Mouse (Mus musculus) hindbrain, embryonic 11.5 days (tissue): ENCODE results near the gene Pnpla2. TPM values are rescaled to one million over a fixed set of nuclear protein-coding genes. Genes with fewer than 3 reads are reported as not detected.

ENCODE experiments used
- ATAC-seq: fragments of 200-750 bp; cut with Nextera tagmentation; 2 replicates; pipeline ENCODE4 v1.8.0; 2017; ENCODE audit warnings: mild to moderate bottlenecking, moderate TSS enrichment, moderate library complexity; ENCODE audit not compliant: low FRiP score
- DNase-seq: peaks from one replicate; pipeline ENCODE4 v3.0.0-alpha.2; 2015; ENCODE audit warnings: low spot score
- H3K27ac ChIP-seq: fragments of 300-500 bp; sonication (generic); 2 replicates; pipeline ENCODE4 v1.5.1; 2014; ENCODE audit warnings: mild to moderate bottlenecking, low read depth, low read length
- H3K27me3 ChIP-seq: fragments of 300-500 bp; sonication (generic); 2 replicates; pipeline ENCODE4 v1.6.1; 2014; ENCODE audit warnings: mild to moderate bottlenecking, low read length, moderate library complexity, mixed read lengths; ENCODE audit not compliant: control insufficient read depth, insufficient read depth
- H3K36me3 ChIP-seq: fragments of 300-500 bp; sonication (generic); 2 replicates; pipeline ENCODE4 v1.6.1; 2014; ENCODE audit warnings: mild to moderate bottlenecking, low read length, moderate library complexity, mixed read lengths; ENCODE audit not compliant: control insufficient read depth, insufficient read depth
- H3K4me1 ChIP-seq: fragments of 300-500 bp; sonication (generic); replicated peaks from 2 replicates; pipeline ENCODE4 v1.6.1; 2014; ENCODE audit warnings: low read length, mixed read lengths; ENCODE audit not compliant: control insufficient read depth, insufficient read depth
- H3K4me2 ChIP-seq: fragments of 300-500 bp; sonication (generic); replicated peaks from 2 replicates; pipeline ENCODE4 v1.6.1; 2014; ENCODE audit warnings: mild to moderate bottlenecking, low read depth, low read length
- H3K4me3 ChIP-seq: fragments of 300-500 bp; sonication (generic); 2 replicates; pipeline ENCODE4 v1.5.1; 2014; ENCODE audit warnings: low read depth, low read length
- H3K9ac ChIP-seq: fragments of 300-500 bp; sonication (generic); 2 replicates; pipeline ENCODE4 v1.6.1; 2014; ENCODE audit warnings: low read depth, low read length
- H3K9me3 ChIP-seq: fragments of 300-500 bp; sonication (generic); 2 replicates; pipeline ENCODE4 v1.6.1; 2016; ENCODE audit warnings: low read length; ENCODE audit not compliant: control insufficient read depth
- WGBS: fragments of 180-500 bp; shearing (Covaris S2); extraction: QIAGEN DNeasy Blood & Tissue Kit; methylation state at CpG from one replicate; pipeline ENCODE4 v1.1.7; 2014; 5-methylcytosine and 5-hydroxymethylcytosine counted together
- polyA plus RNA-seq: library from polyadenylated mRNA; unstranded; fragments of >200 nt; fragmentation: Nextera tagmentation; extraction: Ambion mirVana; gene quantifications from 2 replicates; pipeline ENCODE4 v1.2.1, GENCODE M21; 2014

Pnpla2 gene
- polyA plus RNA-seq, 1 experiment from 2014 or later = 14.2 TPM

DNA sequence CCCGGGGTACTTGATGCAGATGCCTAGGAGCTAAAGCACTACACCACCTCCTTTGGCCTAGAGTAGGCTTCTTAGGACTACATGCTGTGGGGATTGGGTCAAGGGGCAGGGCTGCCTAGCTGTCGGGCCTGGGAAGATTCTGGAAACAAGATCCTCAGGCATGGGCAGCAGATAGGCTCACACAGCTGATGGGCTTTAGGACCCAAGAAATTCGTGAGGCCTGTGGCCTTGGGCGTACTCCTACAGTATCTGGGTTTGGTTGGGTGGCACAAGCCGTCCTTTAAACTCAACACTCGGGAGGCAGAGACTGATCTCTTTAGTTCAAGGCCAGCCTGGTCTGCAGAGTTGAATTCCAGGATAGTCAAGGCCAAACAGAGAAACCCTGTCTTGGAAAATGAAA lies 17.2 kb downstream of the Pnpla2 start:
- H3K4me3 ChIP-seq = no peak overlapping the region
- H3K9ac ChIP-seq = no peak overlapping the region
- peaks cover 11% of the 10 kb centered on the region for H3K27me3 ChIP-seq
- DNase-seq (no peak), ATAC-seq (no peak)
- peaks cover 14% of the 10 kb centered on the region for H3K4me1 ChIP-seq
- no peaks in the 10 kb centered on the region for H3K9me3 ChIP-seq
- 80% methylated on average over 6 of the region's 6 CpGs for WGBS
- peaks cover 7% of the 10 kb centered on the region; the same call in 1 of the 2 replicates for H3K36me3 ChIP-seq
- no peak overlapping the region for H3K4me2 ChIP-seq
- no peak overlapping the region for H3K27ac ChIP-seq

DNA sequence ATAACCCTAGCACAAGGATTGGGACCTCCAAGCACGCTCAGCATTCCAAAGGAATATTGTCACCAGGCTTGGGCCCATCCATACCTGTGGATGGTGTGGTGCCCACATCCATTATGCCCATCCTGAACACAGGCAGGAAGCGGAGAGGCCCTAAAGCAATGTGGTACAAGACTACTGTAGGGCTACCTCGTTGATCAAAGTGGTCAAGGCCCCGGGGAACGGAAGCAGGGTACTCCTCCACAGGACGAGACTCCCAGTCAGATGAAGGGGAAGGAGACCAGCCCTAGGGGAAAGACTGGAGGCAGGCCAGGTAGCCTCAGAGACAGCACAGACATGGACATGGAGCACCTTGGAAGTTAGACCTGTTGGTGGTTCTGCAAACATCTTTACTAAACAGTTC lies 17.8 kb downstream of the Pnpla2 start:
- Histone ChIP-seq H3K27ac (no peak overlapping the region), H3K36me3 (peaks cover 7% of the 10 kb centered on the region; the same call in 1 of the 2 replicates), H3K4me1 (peaks cover 14% of the 10 kb centered on the region)

DNA sequence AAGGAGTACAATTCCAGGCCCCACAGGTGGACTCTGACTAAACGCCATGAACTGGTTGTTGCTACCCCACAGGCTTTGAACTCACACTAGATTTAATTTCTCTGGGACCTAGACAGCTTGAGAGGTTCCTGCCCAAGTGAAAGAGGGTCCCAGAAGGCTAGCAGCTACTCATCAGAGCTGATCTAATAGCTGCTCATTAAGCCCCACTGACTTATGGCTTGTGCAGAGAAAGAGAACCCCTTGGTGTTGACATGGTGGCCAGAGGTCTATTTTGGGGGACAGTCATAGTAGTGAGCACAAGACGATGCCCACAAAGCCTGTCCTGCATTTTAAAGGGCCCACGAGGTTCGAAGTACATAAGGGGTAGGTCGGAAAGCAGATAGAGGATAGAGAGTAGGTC lies 19.2 kb downstream of the Pnpla2 start:
- WGBS = 8% methylated on average over 5 of the region's 5 CpGs
- ATAC-seq (no peak), DNase-seq (no peak)
- no peak overlapping the region for H3K27ac ChIP-seq
- H3K36me3 ChIP-seq = peaks cover 7% of the 10 kb centered on the region; the same call in 1 of the 2 replicates
- peaks cover 11% of the 10 kb centered on the region for H3K4me1 ChIP-seq
- peak overlapping the region; percentile 85 for H3K4me3 ChIP-seq
- peaks cover 11% of the 10 kb centered on the region for H3K27me3 ChIP-seq
- peak overlapping the region; percentile 84 for H3K9ac ChIP-seq
- peak overlapping the region; percentile 89 for H3K4me2 ChIP-seq
- H3K9me3 ChIP-seq = no peaks in the 10 kb centered on the region

More for the DNA sequence above, 17.8 kb downstream of the Pnpla2 start:
- no peaks in the 10 kb centered on the region for H3K9me3 ChIP-seq
- H3K4me2 ChIP-seq = no peak overlapping the region
- no peak overlapping the region for H3K4me3 ChIP-seq
- H3K9ac ChIP-seq = no peak overlapping the region
- DNase-seq = no peak
- ATAC-seq = no peak
- 90% methylated on average over 6 of the region's 6 CpGs for WGBS
- peaks cover 11% of the 10 kb centered on the region for H3K27me3 ChIP-seq

DNA sequence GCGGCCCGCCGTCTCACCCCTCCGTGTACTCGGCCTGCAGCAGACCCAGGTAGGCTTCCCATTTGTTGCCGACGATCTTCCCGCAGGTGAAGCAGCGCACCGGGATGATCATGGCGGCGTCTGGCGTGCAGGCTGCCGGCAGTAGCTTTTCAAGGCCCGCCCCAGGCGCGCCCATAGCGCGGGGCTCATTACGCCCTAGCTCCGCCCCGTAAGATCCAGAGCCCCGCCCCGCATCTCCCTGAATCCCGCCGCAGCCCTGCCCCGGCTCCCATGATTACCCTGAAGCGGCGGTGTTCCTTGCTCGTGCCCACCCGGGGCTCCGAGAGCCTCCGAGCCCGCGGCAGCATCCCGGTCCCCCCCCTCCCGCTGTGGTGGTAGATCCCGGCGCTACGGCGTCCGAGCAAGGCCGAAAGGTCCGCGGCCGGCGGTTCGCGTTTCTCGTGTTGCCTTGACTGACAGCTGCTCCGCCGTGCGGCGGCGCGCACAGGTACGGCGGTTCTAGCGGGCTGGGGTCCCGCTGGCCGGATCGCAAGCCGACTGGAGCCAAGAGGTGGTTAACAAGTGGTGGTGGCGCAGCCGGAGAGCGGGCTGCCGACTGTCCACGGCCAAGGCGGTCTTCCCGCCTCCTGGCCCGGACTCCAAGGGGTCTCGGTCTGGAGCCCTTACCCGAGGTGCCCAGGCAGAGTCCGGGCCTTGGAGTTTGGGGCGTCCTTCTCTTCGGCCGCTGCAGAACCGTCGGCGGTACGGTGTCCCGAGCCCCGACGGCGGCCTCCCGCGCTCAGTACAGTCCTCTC lies 20.2 kb downstream of the Pnpla2 start, which contains the start of the genes Polr2l and Tspan4:
Gene Polr2l (minus strand): TSS at position 122 of the 794 bp plus-strand sequence.
Gene Tspan4 (plus strand): TSS at position 230 of the 794 bp plus-strand sequence.
- Histone ChIP-seq H3K4me1 (peaks cover 5% of the 10 kb centered on the region; the same call in 1 of the 2 replicates), H3K4me2 (peak within 1 kb of the TSS; percentile 89), H3K9me3 (no peaks in the 10 kb centered on the region), H3K27me3 (peaks cover 11% of the 10 kb centered on the region), H3K27ac (peak within 1 kb of the TSS; percentile 89), H3K4me3 (peak within 1 kb of the TSS; percentile 85), H3K9ac (peak within 1 kb of the TSS; percentile 84), H3K36me3 (peaks cover 5% of the 10 kb centered on the region; the same call in 1 of the 2 replicates)
- DNase-seq (peak; percentile 89), ATAC-seq (peak; percentile 78)
- WGBS = 0% methylated on average over 62 of the region's 87 CpGs

DNA sequence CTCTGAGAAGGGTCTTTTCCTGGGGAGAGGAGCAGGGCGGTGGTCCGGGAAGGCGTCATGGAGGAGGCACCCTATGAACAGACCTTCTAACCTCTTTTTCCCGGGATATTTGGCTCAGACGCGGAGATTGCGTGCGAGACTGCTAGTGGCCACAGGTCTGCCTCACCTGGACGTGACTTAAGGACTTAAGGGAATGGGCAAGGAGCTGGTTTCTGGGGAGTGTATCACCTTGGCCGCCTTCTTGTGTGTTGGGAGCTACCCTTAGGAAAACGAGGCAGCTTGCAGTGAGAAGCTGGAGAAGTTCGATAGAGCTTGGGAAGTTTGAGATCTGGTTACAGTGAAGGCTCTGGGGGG lies 20.8 kb downstream of the Pnpla2 start:
- WGBS = 1% methylated on average over 12 of the region's 12 CpGs
- peak overlapping the region; percentile 85 for H3K4me3 ChIP-seq
- ATAC-seq (no peak), DNase-seq (no peak)
- peak overlapping the region; percentile 84 for H3K9ac ChIP-seq
- H3K4me1 ChIP-seq = peaks cover 5% of the 10 kb centered on the region; the same call in 1 of the 2 replicates
- H3K36me3 ChIP-seq = peaks cover 3% of the 10 kb centered on the region; the same call in 1 of the 2 replicates
- no peaks in the 10 kb centered on the region for H3K9me3 ChIP-seq
- peak overlapping the region; percentile 89 for H3K4me2 ChIP-seq
- H3K27me3 ChIP-seq = peaks cover 11% of the 10 kb centered on the region
- no peak overlapping the region for H3K27ac ChIP-seq

DNA sequence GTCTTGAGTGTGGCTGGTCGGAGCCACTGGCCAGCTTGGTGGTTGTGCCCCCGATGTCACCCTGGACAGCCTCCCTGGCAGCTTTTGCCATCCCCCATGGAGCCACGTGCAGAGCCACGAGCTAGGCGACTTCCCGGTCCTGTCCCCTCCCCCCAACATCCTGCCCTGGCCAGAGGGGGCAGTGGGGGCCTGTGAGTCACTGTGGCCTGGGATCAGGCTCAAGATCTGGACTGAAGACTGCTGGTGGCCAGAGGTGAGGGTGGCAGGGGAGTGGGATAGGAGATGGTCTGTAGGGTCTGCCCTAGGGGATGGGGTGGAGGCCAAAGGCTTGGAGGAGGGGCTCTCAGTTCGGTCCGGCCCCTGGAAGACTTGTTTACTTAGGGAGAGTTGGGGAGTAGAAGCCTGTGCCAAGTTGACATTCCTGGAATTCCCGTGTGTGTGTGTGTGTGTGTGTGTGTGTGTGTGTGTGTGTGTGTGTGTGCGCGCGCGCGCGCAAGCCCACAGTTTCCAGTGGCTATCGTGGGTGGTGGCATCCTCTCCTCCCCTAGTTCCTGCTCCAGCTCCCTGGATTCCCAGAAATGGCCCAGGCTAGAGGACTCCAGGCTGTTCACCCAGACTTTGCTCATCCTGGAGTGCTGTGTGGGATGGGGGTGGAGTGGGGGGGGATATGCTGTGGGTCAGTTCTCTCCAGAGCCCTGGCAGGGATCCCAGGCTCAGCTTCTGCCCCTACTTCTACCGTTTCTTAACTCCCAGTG lies 21.4 kb downstream of the Pnpla2 start:
- Histone ChIP-seq H3K27ac (peak overlapping the region; percentile 39; the same call in 1 of the 2 replicates), H3K36me3 (peaks cover 1% of the 10 kb centered on the region; the same call in 1 of the 2 replicates), H3K27me3 (peaks cover 11% of the 10 kb centered on the region), H3K9ac (no peak overlapping the region), H3K9me3 (no peaks in the 10 kb centered on the region), H3K4me2 (peak overlapping the region; percentile 89), H3K4me1 (peaks cover 9% of the 10 kb centered on the region; the same call in 1 of the 2 replicates), H3K4me3 (peak overlapping the region; percentile 85)
- DNase-seq (peak; percentile 49), ATAC-seq (peak; percentile 31; the same call in 1 of the 2 replicates)
- 11% methylated on average over 15 of the region's 17 CpGs for WGBS

DNA sequence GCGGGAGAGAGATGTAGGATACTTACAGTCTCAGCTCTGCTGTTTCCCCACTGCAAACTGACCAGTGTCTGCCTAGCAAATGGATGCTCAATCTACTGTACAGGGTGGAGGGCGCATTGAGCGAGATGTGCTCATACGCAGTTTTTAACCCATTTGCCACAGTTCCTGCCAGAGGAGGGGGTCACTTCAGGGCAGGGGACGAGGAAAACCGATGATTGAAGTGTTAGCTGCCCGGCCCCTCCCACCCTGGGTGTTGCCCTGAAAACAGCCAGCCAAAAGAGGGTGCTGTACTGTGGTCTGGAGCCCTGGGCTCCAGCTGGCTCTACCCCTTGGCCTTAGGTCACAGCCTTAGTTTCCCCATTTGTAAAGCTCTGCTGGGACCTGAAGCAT lies 22.0 kb downstream of the Pnpla2 start:
- WGBS = 17% methylated on average over 7 of the region's 7 CpGs
- Histone ChIP-seq H3K4me1 (peaks cover 9% of the 10 kb centered on the region; the same call in 1 of the 2 replicates), H3K9ac (no peak overlapping the region), H3K9me3 (no peaks in the 10 kb centered on the region), H3K4me2 (no peak overlapping the region), H3K27ac (peak overlapping the region; percentile 39; the same call in 1 of the 2 replicates), H3K36me3 (no peaks in the 10 kb centered on the region), H3K27me3 (peaks cover 11% of the 10 kb centered on the region), H3K4me3 (no peak overlapping the region)
- ATAC-seq (no peak), DNase-seq (no peak)

DNA sequence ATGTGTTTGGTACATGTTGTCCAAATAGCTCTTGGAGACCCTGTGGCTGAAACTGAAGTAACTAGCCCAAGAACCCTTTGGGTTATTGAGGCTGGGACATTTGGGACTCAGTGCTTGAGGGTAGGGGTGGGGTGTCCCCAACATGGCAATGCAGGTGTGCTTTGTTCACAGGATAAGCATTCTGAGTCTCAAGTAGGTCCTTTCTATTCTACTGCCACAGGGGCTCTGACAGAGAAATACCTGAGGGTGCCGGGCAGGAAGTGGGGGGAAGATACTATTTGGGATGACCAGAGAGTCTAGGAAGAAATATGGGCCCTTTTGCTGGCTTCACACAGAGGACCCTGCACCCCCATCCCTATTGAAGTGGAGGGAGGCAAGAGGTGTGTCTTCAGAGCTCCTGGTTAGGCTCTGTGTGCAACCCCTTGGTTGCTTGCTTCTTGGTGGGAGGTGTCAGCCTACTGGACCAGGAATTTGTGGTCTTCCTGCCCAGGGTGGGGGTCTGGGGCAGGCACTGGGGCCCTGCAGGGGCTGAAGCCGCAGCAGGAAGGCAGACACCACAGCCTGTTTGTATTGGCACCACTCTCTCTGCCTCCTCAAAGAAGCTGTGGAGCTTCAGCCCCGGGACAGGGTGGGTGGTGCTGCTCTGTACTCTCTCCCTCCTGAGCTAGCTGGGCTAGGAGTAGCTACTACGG lies 22.7 kb downstream of the Pnpla2 start:
- no peak overlapping the region for H3K27ac ChIP-seq
- no peak overlapping the region for H3K4me2 ChIP-seq
- ATAC-seq (no peak), DNase-seq (no peak)
- H3K27me3 ChIP-seq = peaks cover 17% of the 10 kb centered on the region
- no peak overlapping the region for H3K4me3 ChIP-seq
- no peak overlapping the region for H3K9ac ChIP-seq
- H3K36me3 ChIP-seq = no peaks in the 10 kb centered on the region
- H3K4me1 ChIP-seq = peaks cover 9% of the 10 kb centered on the region; the same call in 1 of the 2 replicates
- H3K9me3 ChIP-seq = no peaks in the 10 kb centered on the region
- WGBS = 65% methylated on average over 4 of the region's 4 CpGs
